Mouse (Mus musculus) forebrain, embryonic 11.5 days (tissue): ENCODE data around the gene Pfkp. TPM values are rescaled to one million over a fixed set of nuclear protein-coding genes. Genes with fewer than 3 reads are reported as not detected.

Experiments used
- ATAC-seq: fragments of 200-750 bp; cut with Nextera tagmentation; replicated peaks from 2 replicates; pipeline ENCODE4 v1.8.0; 2017; ENCODE audit warnings: moderate TSS enrichment; ENCODE audit not compliant: low FRiP score
- DNase-seq: peaks from one replicate; pipeline ENCODE4 v3.0.0-alpha.2; 2017; ENCODE audit warnings: low spot score
- H3K27ac ChIP-seq: fragments of 300-500 bp; sonication (generic); 2 replicates; pipeline ENCODE4 v1.5.1; 2014; ENCODE audit warnings: low read depth, low read length
- H3K27me3 ChIP-seq: fragments of 300-500 bp; sonication (generic); 2 replicates; pipeline ENCODE4 v1.6.1; 2014; ENCODE audit warnings: mild to moderate bottlenecking, low read length, mixed read lengths; ENCODE audit not compliant: control insufficient read depth, insufficient read depth
- H3K36me3 ChIP-seq: fragments of 300-500 bp; sonication (generic); 2 replicates; pipeline ENCODE4 v1.6.1; 2014; ENCODE audit warnings: mild to moderate bottlenecking, low read length, moderate library complexity, mixed read lengths; ENCODE audit not compliant: control insufficient read depth, insufficient read depth
- H3K4me1 ChIP-seq: fragments of 300-500 bp; sonication (generic); replicated peaks from 2 replicates; pipeline ENCODE4 v1.6.1; 2014; ENCODE audit warnings: low read length, mixed read lengths; ENCODE audit not compliant: control insufficient read depth, insufficient read depth
- H3K4me2 ChIP-seq: fragments of 300-500 bp; sonication (generic); 2 replicates; pipeline ENCODE4 v1.6.1; 2014; ENCODE audit warnings: low read depth, mild to moderate bottlenecking, low read length, moderate library complexity, mixed read lengths; ENCODE audit not compliant: severe bottlenecking
- H3K4me3 ChIP-seq: fragments of 300-500 bp; sonication (generic); 2 replicates; pipeline ENCODE4 v1.5.1; 2014; ENCODE audit warnings: low read depth, low read length
- H3K9ac ChIP-seq: fragments of 300-500 bp; sonication (generic); 2 replicates; pipeline ENCODE4 v1.6.1; 2014; ENCODE audit warnings: low read length
- H3K9me3 ChIP-seq: fragments of 300-500 bp; sonication (generic); 2 replicates; pipeline ENCODE4 v1.6.1; 2016; ENCODE audit warnings: low read length, mixed read lengths; ENCODE audit not compliant: control insufficient read depth
- whole genome bisulfite sequencing: fragments of 180-500 bp; shearing (Covaris S2); extraction: QIAGEN DNeasy Blood & Tissue Kit; methylation state at CpG from one replicate; pipeline ENCODE4 v1.1.7; 2014; 5-methylcytosine and 5-hydroxymethylcytosine counted together
- polyA plus RNA-seq: library from polyadenylated mRNA; unstranded; fragments of >200 nt; fragmentation: Nextera tagmentation; extraction: Ambion mirVana; gene quantifications from 2 replicates; pipeline ENCODE4 v1.2.1, GENCODE M21; 2014

The Pfkp gene
- polyA plus RNA-seq, 1 experiment from 2014 or later = 17.3 TPM

- H3K9me3 ChIP-seq = no peaks in the 10 kb centered on the region
- H3K36me3 ChIP-seq = no peaks in the 10 kb centered on the region
- DNase-seq (no peak), ATAC-seq (no peak)
- H3K4me3 ChIP-seq = no peak overlapping the region
- no peaks in the 10 kb centered on the region for H3K4me1 ChIP-seq
- H3K27me3 ChIP-seq = no peaks in the 10 kb centered on the region
- H3K27ac ChIP-seq = no peak overlapping the region
- 95% methylated on average over 3 of the region's 3 CpGs for WGBS
- H3K4me2 ChIP-seq = no peak overlapping the region
- H3K9ac ChIP-seq = no peak overlapping the region
These were observed 20.3 kb downstream of the Pfkp start for GRCm38 (mm10) chr13:6628261-6628660.

DNA sequence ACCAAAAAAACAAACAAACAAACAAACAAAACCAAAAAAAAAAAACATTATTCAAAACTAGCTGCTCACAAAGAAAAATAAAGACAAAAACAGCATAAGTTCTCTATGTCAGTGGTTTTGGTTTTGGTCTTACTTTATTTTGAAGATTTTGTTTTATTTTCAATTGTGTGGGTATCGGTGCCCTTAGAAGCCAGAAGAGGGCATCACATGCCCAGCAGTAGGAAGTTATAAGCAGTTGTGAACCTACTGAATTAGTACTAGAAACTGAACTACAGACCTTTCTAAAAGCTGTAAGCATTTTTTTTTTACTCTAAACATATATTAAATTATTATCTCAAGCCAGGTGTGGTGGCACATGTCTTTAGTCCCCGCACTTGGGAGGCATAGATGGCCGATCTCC, 21.2 kb downstream of the Pfkp start:
- ATAC-seq = no peak
- Histone ChIP-seq H3K27me3 (no peaks in the 10 kb centered on the region), H3K4me2 (no peak overlapping the region), H3K4me1 (no peaks in the 10 kb centered on the region), H3K4me3 (no peak overlapping the region), H3K27ac (no peak overlapping the region), H3K9me3 (no peaks in the 10 kb centered on the region), H3K36me3 (no peaks in the 10 kb centered on the region), H3K9ac (no peak overlapping the region)
- no peak for DNase-seq
- 95% methylated on average over 3 of the region's 3 CpGs for WGBS

DNA sequence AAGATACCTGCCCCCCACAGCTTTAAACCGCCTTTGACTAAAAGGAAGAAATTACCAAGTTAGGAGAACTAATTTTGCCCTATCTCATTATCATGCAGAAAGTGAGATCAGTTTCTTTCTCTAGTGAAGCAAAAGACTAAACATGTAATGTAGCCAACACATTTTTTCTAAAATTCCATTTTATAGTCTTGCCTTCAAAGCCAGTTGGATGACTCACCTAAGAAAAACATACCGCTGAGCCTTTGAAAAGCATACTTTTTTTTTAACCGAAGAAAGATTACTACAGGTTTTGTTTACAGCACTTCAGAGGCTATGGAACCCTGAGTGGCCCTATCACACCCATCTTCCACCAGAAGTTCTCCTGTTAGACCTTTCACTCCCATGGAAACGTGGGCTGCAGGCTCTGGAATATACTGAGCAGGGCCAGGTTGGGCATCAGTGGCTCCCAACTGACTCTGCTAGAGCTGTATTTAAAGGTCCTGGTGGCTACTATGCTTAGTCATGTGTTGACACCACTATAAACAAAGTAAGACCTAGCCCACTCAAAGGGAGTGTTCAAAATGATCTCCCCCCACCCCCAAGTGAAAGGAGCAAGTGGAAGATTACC, 22.0 kb downstream of the Pfkp start:
- H3K4me2 ChIP-seq = no peak overlapping the region
- DNase-seq = no peak
- H3K9me3 ChIP-seq = no peaks in the 10 kb centered on the region
- no peaks in the 10 kb centered on the region for H3K36me3 ChIP-seq
- no peak overlapping the region for H3K4me3 ChIP-seq
- ATAC-seq = no peak
- H3K27me3 ChIP-seq = no peaks in the 10 kb centered on the region
- no peak overlapping the region for H3K27ac ChIP-seq
- 57% methylated on average over 4 of the region's 4 CpGs for WGBS
- no peaks in the 10 kb centered on the region for H3K4me1 ChIP-seq
- no peak overlapping the region for H3K9ac ChIP-seq

DNA sequence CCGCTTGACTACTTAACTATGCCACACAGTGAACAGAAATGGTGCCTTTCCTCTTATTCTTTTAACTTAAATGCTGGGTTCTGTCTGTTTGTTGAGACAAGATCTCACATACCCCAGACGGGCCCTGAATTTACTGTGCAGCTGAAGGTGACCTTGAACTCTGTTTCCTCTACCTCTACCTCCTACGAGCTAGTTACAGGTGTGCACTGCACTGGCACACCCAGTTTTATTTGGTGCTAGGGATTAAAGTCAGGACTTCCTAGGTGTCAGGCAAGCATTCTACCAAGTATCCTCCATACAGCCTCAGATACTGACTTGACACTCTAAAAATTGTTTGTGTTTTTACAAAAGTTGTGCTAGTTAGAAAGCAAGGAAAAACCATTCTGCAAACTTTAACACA, 22.6 kb downstream of the Pfkp start:
- ATAC-seq = no peak
- Histone ChIP-seq H3K27me3 (no peaks in the 10 kb centered on the region), H3K9ac (no peak overlapping the region), H3K4me1 (no peaks in the 10 kb centered on the region), H3K27ac (no peak overlapping the region), H3K9me3 (no peaks in the 10 kb centered on the region), H3K4me2 (no peak overlapping the region), H3K4me3 (no peak overlapping the region), H3K36me3 (no peaks in the 10 kb centered on the region)
- no peak for DNase-seq
- WGBS = 76% methylated on average over 3 of the region's 3 CpGs

DNA sequence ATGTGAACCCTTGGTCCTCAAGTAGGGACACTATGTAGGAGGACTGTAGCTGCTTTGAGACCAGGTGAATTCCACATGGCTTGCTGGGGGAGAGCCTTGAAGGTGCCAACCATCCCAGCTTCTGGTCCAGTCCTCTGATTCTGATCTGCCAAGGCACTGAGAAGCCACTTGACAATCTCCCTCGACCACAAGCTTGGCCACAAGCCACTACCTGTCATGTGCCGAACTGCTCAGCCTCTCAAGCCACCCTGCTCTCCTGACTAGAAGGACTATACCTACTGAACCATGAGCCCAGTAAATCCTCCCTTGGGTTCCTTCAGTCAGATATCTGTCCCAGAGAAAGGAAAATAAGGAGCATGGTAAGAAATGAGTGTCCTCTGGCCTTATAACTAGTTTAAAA, 24.0 kb downstream of the Pfkp start:
- WGBS = 75% methylated on average over 2 of the region's 2 CpGs
- ATAC-seq = no peak

GRCm38 (mm10) chr13:6624121-6624520, 24.5 kb downstream of the Pfkp start:
- DNase-seq = no peak
- WGBS = 84% methylated on average over 4 of the region's 4 CpGs
- no peak for ATAC-seq

More for the DNA sequence above, 24.0 kb downstream of the Pfkp start:
- Histone ChIP-seq H3K27me3 (no peaks in the 10 kb centered on the region), H3K4me2 (no peak overlapping the region), H3K9me3 (no peaks in the 10 kb centered on the region), H3K4me1 (no peaks in the 10 kb centered on the region), H3K9ac (no peak overlapping the region), H3K27ac (no peak overlapping the region), H3K4me3 (no peak overlapping the region), H3K36me3 (no peaks in the 10 kb centered on the region)
- DNase-seq = no peak

GRCm38 (mm10) chr13:6621831-6622230, 26.7 kb downstream of the Pfkp start:
- DNase-seq (no peak), ATAC-seq (no peak)
- Histone ChIP-seq H3K4me3 (no peak overlapping the region), H3K4me2 (no peak overlapping the region), H3K4me1 (no peaks in the 10 kb centered on the region), H3K36me3 (no peaks in the 10 kb centered on the region), H3K9ac (no peak overlapping the region), H3K9me3 (no peaks in the 10 kb centered on the region), H3K27me3 (no peaks in the 10 kb centered on the region), H3K27ac (no peak overlapping the region)
- WGBS = 96% methylated on average over 20 of the region's 20 CpGs

More at GRCm38 (mm10) chr13:6624121-6624520, 24.5 kb downstream of the Pfkp start:
- Histone ChIP-seq H3K27me3 (no peaks in the 10 kb centered on the region), H3K9ac (no peak overlapping the region), H3K36me3 (no peaks in the 10 kb centered on the region), H3K27ac (no peak overlapping the region), H3K4me3 (no peak overlapping the region), H3K9me3 (no peaks in the 10 kb centered on the region), H3K4me2 (no peak overlapping the region), H3K4me1 (no peaks in the 10 kb centered on the region)

- DNase-seq (no peak), ATAC-seq (no peak)
- H3K36me3 ChIP-seq = no peaks in the 10 kb centered on the region
- H3K27ac ChIP-seq = no peak overlapping the region
- H3K4me3 ChIP-seq = no peak overlapping the region
- H3K4me1 ChIP-seq = no peaks in the 10 kb centered on the region
- H3K9me3 ChIP-seq = no peaks in the 10 kb centered on the region
- 87% methylated on average over 3 of the region's 3 CpGs for WGBS
- H3K9ac ChIP-seq = no peak overlapping the region
- no peaks in the 10 kb centered on the region for H3K27me3 ChIP-seq
- H3K4me2 ChIP-seq = no peak overlapping the region
These were observed 28.3 kb downstream of the Pfkp start for GRCm38 (mm10) chr13:6620250-6620649.

GRCm38 (mm10) chr13:6618711-6619110, 29.9 kb downstream of the Pfkp start:
- no peaks in the 10 kb centered on the region for H3K9me3 ChIP-seq
- WGBS = 80% methylated on average over 3 of the region's 3 CpGs
- H3K4me2 ChIP-seq = no peak overlapping the region
- no peak for ATAC-seq
- no peak overlapping the region for H3K4me3 ChIP-seq
- H3K27ac ChIP-seq = no peak overlapping the region
- H3K27me3 ChIP-seq = no peaks in the 10 kb centered on the region
- no peak overlapping the region for H3K9ac ChIP-seq
- no peaks in the 10 kb centered on the region for H3K36me3 ChIP-seq
- DNase-seq = no peak
- no peaks in the 10 kb centered on the region for H3K4me1 ChIP-seq
